Comparison of ENCODE assay signal across 28 mouse cellular contexts in genomic region chr6:64293761-64294160, GRCm38 (mm10).
"Had no signal": no experiment of that assay in that cellular context is flagged by ENCODE, and none has a peak within 500 bp of the region (broad histone marks: within the 10 kb centered on the region; RNA-seq: fewer than 3 reads in every experiment).

No protein-coding gene starts in this region.

- H3K4me1 ChIP-seq: embryonic facial prominence, embryonic 10.5 days; embryonic facial prominence, embryonic 12.5 days; embryonic facial prominence, embryonic 13.5 days; embryonic facial prominence, embryonic 15.5 days; forebrain, embryonic 10.5 days; forebrain, embryonic 12.5 days; forebrain, embryonic 13.5 days; forebrain, embryonic 15.5 days; heart, embryonic 10.5 days had no signal

- H3K9ac ChIP-seq: embryonic facial prominence, embryonic 12.5 days; embryonic facial prominence, embryonic 13.5 days; embryonic facial prominence, embryonic 15.5 days; forebrain, embryonic 12.5 days; forebrain, embryonic 13.5 days; forebrain, embryonic 15.5 days had no signal

- H3K27ac ChIP-seq: embryonic facial prominence, embryonic 10.5 days; embryonic facial prominence, embryonic 12.5 days; embryonic facial prominence, embryonic 13.5 days; embryonic facial prominence, embryonic 15.5 days; forebrain, embryonic 10.5 days; forebrain, embryonic 12.5 days; forebrain, embryonic 13.5 days; forebrain, embryonic 15.5 days; gastrocnemius, adult 2 months; heart, adult 2 months; heart, embryonic 10.5 days had no signal

- H3K36me3 ChIP-seq: embryonic facial prominence, embryonic 10.5 days; embryonic facial prominence, embryonic 12.5 days; embryonic facial prominence, embryonic 13.5 days; embryonic facial prominence, embryonic 15.5 days; forebrain, embryonic 10.5 days; forebrain, embryonic 12.5 days; forebrain, embryonic 15.5 days; heart, embryonic 10.5 days had no signal

- DNase-seq: cerebellum, adult 2 months; cerebellum, adult 8-10 months; cerebellum, adult 9-10 months; cerebellum, adult 9-11 months; cerebellum, postnatal 10 days; cerebellum, postnatal 14 days; cerebellum, postnatal 25 days; cerebellum, postnatal 36 days; embryo, embryonic 11 days; gastrocnemius, adult 2 months; gastrocnemius, postnatal 10 days; gastrocnemius, postnatal 14 days; gastrocnemius, postnatal 25 days; gastrocnemius, postnatal 36 days; heart, adult 11 months; heart, adult 18-20 months; heart, adult 2 months had no signal

- ATAC-seq: forebrain, embryonic 13.5 days; forebrain, embryonic 14.5 days; forebrain, embryonic 15.5 days had no signal

- H3K4me2 ChIP-seq: embryonic facial prominence, embryonic 12.5 days; embryonic facial prominence, embryonic 13.5 days; embryonic facial prominence, embryonic 15.5 days; forebrain, embryonic 12.5 days; forebrain, embryonic 13.5 days; forebrain, embryonic 15.5 days had no signal

- H3K9me3 ChIP-seq: embryonic facial prominence, embryonic 10.5 days; embryonic facial prominence, embryonic 12.5 days; embryonic facial prominence, embryonic 13.5 days; embryonic facial prominence, embryonic 15.5 days; forebrain, embryonic 10.5 days; forebrain, embryonic 12.5 days; forebrain, embryonic 13.5 days; forebrain, embryonic 15.5 days; heart, embryonic 10.5 days had no signal

- H3K4me3 ChIP-seq: embryonic facial prominence, embryonic 10.5 days; embryonic facial prominence, embryonic 12.5 days; embryonic facial prominence, embryonic 13.5 days; embryonic facial prominence, embryonic 15.5 days; erythroblast, embryonic 14.5 days; forebrain, embryonic 10.5 days; forebrain, embryonic 12.5 days; forebrain, embryonic 13.5 days; forebrain, embryonic 15.5 days; gastrocnemius, adult 2 months; heart, adult 2 months; heart, embryonic 10.5 days had no signal

- H3K27me3 ChIP-seq: embryonic facial prominence, embryonic 12.5 days; embryonic facial prominence, embryonic 13.5 days; embryonic facial prominence, embryonic 15.5 days; forebrain, embryonic 12.5 days; forebrain, embryonic 13.5 days; forebrain, embryonic 15.5 days had no signal
